ENCODE assay signal across 17 mouse cellular contexts in the genomic region with DNA sequence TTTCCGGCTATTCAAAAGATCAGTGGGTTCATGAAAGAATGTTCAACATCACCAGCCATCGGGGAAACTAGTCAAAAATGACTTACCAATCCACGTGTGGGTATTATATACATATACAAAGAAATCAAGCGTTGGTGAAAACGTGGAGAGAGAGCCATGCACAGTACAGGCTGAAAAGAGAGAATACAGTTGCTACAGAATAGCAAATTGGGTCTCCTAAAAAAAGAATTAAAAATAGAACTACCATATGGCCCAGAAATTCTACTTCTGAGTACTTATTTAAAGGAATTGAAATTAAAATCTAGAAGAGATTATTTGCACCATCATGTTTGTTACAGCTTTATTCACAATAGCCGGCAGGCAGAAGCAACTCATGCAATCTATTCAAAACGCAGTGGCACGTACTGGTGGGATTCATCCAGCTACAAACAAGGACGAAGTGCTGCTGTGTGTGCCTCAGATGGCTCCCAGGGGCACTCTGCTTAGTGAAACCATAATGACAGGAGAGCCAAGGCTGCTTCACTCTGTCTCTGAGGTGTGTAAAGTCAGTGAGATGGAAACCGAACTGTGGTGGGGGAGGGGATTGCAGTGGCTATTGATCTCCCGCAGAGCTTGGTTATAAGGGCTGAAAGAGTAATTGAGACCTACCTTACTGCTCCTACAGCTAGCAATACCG. TPM values are rescaled to one million over a fixed set of nuclear protein-coding genes. Genes with fewer than 3 reads are reported as not detected.
A peak's percentile ranks its signal among the peaks of the same experiment; 100 is the strongest.
DNase-seq lines count a peak whose midpoint lies in the region; ATAC-seq and TF ChIP-seq lines count a peak whose summit lies in the region.
"Had no signal": no experiment of that assay in that cellular context is flagged by ENCODE, and none has a peak within 500 bp of the region (broad histone marks: within the 10 kb centered on the region; RNA-seq: fewer than 3 reads in every experiment).

No protein-coding gene starts in this region.

- H3K9ac ChIP-seq in hindbrain, embryonic 12.5 days: no peak overlapping the region
- H3K9ac ChIP-seq in midbrain, embryonic 14.5 days (replicated peaks; ENCODE audit: low read length): no peak overlapping the region
- H3K9ac ChIP-seq in liver, embryonic 11.5 days (ENCODE audit: low read depth, low read length): no peak overlapping the region
- H3K9ac ChIP-seq: liver, embryonic 14.5 days had no signal

- peak; percentile 56; the same call in 1 of the 2 replicates for ATAC-seq in hindbrain, embryonic 12.5 days (ENCODE audit: low FRiP score)
- ATAC-seq in midbrain, embryonic 14.5 days (ENCODE audit: low FRiP score, low TSS enrichment): no peak
- no peak for ATAC-seq in liver, embryonic 11.5 days (replicated peaks; ENCODE audit: low FRiP score)
- ATAC-seq: CD4-positive, CD25-positive, alpha-beta regulatory T cell, adult 4 months had no signal

- no peaks in the 10 kb centered on the region for H3K27me3 ChIP-seq in hindbrain, embryonic 12.5 days
- no peaks in the 10 kb centered on the region for H3K27me3 ChIP-seq in midbrain, embryonic 14.5 days (ENCODE audit: control insufficient read depth, insufficient read depth, low read length)
- no peaks in the 10 kb centered on the region for H3K27me3 ChIP-seq in liver, embryonic 11.5 days (replicated peaks; ENCODE audit: control insufficient read depth, insufficient read depth, low read length)

- WGBS in hindbrain, embryonic 12.5 days: 50% methylated on average over 12 of the region's 12 CpGs
- whole genome bisulfite sequencing in midbrain, embryonic 14.5 days: 42% methylated on average over 12 of the region's 12 CpGs
- WGBS in liver, embryonic 11.5 days: 63% methylated on average over 12 of the region's 12 CpGs

- no peaks in the 10 kb centered on the region for H3K9me3 ChIP-seq in hindbrain, embryonic 12.5 days (replicated peaks)
- no peaks in the 10 kb centered on the region for H3K9me3 ChIP-seq in midbrain, embryonic 14.5 days (ENCODE audit: control insufficient read depth, low read length)
- no peaks in the 10 kb centered on the region for H3K9me3 ChIP-seq in liver, embryonic 11.5 days (ENCODE audit: control insufficient read depth, low read length)

- no peak for DNase-seq in left cerebral cortex, adult 2 months (ENCODE audit: extremely low spot score in 1 of 2, low spot score in 2 of 2)
- no peak for DNase-seq in left cerebral cortex, postnatal 10 days (ENCODE audit: extremely low spot score in 1 of 2, low spot score in 2 of 2)
- peak; percentile 68 for DNase-seq in midbrain, embryonic 14.5 days
- DNase-seq in ovary, postnatal 14 days (ENCODE audit: low spot score): no peak
- DNase-seq in layer of hippocampus, adult 11-12 months (ENCODE audit: low spot score): no peak
- DNase-seq in liver, embryonic 11.5 days (ENCODE audit: low spot score): no peak
- DNase-seq: adrenal gland, adult 2 months; heart, postnatal 14 days; kidney, adult 11 months; lung, postnatal 4 days had no signal

- TF ChIP-seq CTCF in left cerebral cortex, adult 2 months (IDR thresholded peaks at IDR 0.05): no peak

- H3K27ac ChIP-seq in left cerebral cortex, adult 2 months: peak overlapping the region; percentile 81
- peak overlapping the region; percentile 69 for H3K27ac ChIP-seq in hindbrain, embryonic 12.5 days
- peak overlapping the region; percentile 45 for H3K27ac ChIP-seq in midbrain, embryonic 14.5 days (replicated peaks; ENCODE audit: low read depth, low read length)
- H3K27ac ChIP-seq in liver, embryonic 11.5 days (ENCODE audit: low read depth, low read length): no peak overlapping the region
- H3K27ac ChIP-seq: liver, embryonic 14.5 days had no signal

- no peaks in the 10 kb centered on the region for H3K36me3 ChIP-seq in hindbrain, embryonic 12.5 days
- H3K36me3 ChIP-seq in midbrain, embryonic 14.5 days (ENCODE audit: control insufficient read depth, insufficient read depth, low read length): no peaks in the 10 kb centered on the region
- H3K36me3 ChIP-seq in liver, embryonic 11.5 days (ENCODE audit: control insufficient read depth, insufficient read depth, low read length): no peaks in the 10 kb centered on the region

- H3K4me3 ChIP-seq in left cerebral cortex, adult 2 months: no peak overlapping the region
- no peak overlapping the region for H3K4me3 ChIP-seq in hindbrain, embryonic 12.5 days
- no peak overlapping the region for H3K4me3 ChIP-seq in midbrain, embryonic 14.5 days (replicated peaks; ENCODE audit: low read depth, low read length)
- no peak overlapping the region for H3K4me3 ChIP-seq in liver, embryonic 11.5 days (ENCODE audit: low read depth, low read length)
- H3K4me3 ChIP-seq: myocyte had no signal

- H3K4me2 ChIP-seq in hindbrain, embryonic 12.5 days (replicated peaks): no peak overlapping the region
- H3K4me2 ChIP-seq in midbrain, embryonic 14.5 days (ENCODE audit: low read length): 0 out of 2 replicates have a peak overlapping the region, but pooled peaks have one; percentile 21
- H3K4me2 ChIP-seq in liver, embryonic 11.5 days: no peak overlapping the region

- intact Hi-C loops in left cerebral cortex, adult 2 months (cut with DNase I): no loop called here
- intact Hi-C loops in left cerebral cortex, postnatal 10 days (cut with DNase I): no loop called here

- H3K4me1 ChIP-seq in hindbrain, embryonic 12.5 days: peaks cover 16% of the 10 kb centered on the region
- peaks cover 11% of the 10 kb centered on the region; the same call in 1 of the 2 replicates for H3K4me1 ChIP-seq in midbrain, embryonic 14.5 days (ENCODE audit: control insufficient read depth, insufficient read depth, low read length)
- H3K4me1 ChIP-seq in liver, embryonic 11.5 days (replicated peaks; ENCODE audit: control insufficient read depth, insufficient read depth, low read length): no peaks in the 10 kb centered on the region

RNA-seq across cellular contexts. Expression of a gene that starts 19.1 kb away (rescaled TPM):
- total RNA-seq in left cerebral cortex, adult 2 months (2021): 100 to 1,000 TPM; 328 to 336 TPM
- total RNA-seq in left cerebral cortex, postnatal 10 days (2021): 100 to 1,000 TPM; 191 to 198 TPM
- 5.1 and 7.3 TPM in 2 replicates for polyA plus RNA-seq in hindbrain, embryonic 12.5 days (2016; fragmentation: Nextera tagmentation; extraction: Ambion mirVana)
- 8.5 and 21.2 TPM in 2 replicates for polyA plus RNA-seq in midbrain, embryonic 14.5 days (2014; fragmentation: Nextera tagmentation; extraction: Ambion mirVana)
- 0.27 and 0.34 TPM in 2 replicates for polyA plus RNA-seq in liver, embryonic 11.5 days (2014; fragmentation: Nextera tagmentation; extraction: Ambion mirVana)
- total RNA-seq: common myeloid progenitor, adult 5-6 weeks; gastrocnemius, adult 18-20 months had no signal
- polyA plus RNA-seq: CD4-positive, CD25-positive, alpha-beta regulatory T cell, adult 4 months; myocyte; thymus, postnatal 0 days had no signal

RNA-seq across cellular contexts. Expression of a gene that starts 50.4 kb away (rescaled TPM):
- total RNA-seq in left cerebral cortex, adult 2 months (2021): 1 to 10 TPM; 2.5 to 2.7 TPM
- 1 to 10 TPM; 7.6 TPM for total RNA-seq in left cerebral cortex, postnatal 10 days (2021)
- polyA plus RNA-seq in hindbrain, embryonic 12.5 days (2016; fragmentation: Nextera tagmentation; extraction: Ambion mirVana): 131 and 160 TPM in 2 replicates
- 18.8 and 29.8 TPM in 2 replicates for polyA plus RNA-seq in midbrain, embryonic 14.5 days (2014; fragmentation: Nextera tagmentation; extraction: Ambion mirVana)
- 36.5 and 39.1 TPM in 2 replicates for polyA plus RNA-seq in liver, embryonic 11.5 days (2014; fragmentation: Nextera tagmentation; extraction: Ambion mirVana)
- total RNA-seq: common myeloid progenitor, adult 5-6 weeks had no signal
- polyA plus RNA-seq: CD4-positive, CD25-positive, alpha-beta regulatory T cell, adult 4 months had no signal

RNA-seq across cellular contexts. Expression of a gene that starts 56.6 kb away (rescaled TPM):
- total RNA-seq in left cerebral cortex, adult 2 months (2021): 1 to 10 TPM; 1.4 to 2.3 TPM
- 1 to 10 TPM; 2.3 to 3.1 TPM for total RNA-seq in left cerebral cortex, postnatal 10 days (2021)
- 0.10 and 0.20 TPM in 2 replicates for polyA plus RNA-seq in hindbrain, embryonic 12.5 days (2016; fragmentation: Nextera tagmentation; extraction: Ambion mirVana)
- not detected in 2 replicates for polyA plus RNA-seq in midbrain, embryonic 14.5 days (2014; fragmentation: Nextera tagmentation; extraction: Ambion mirVana)
- 1.4 TPM in 2 replicates for polyA plus RNA-seq in liver, embryonic 11.5 days (2014; fragmentation: Nextera tagmentation; extraction: Ambion mirVana)
- total RNA-seq: common myeloid progenitor, adult 5-6 weeks had no signal
- polyA plus RNA-seq: CD4-positive, CD25-positive, alpha-beta regulatory T cell, adult 4 months had no signal

RNA-seq across cellular contexts. Expression of a gene that starts 59.4 kb away (rescaled TPM):
- 10 to 100 TPM; 19.8 to 20.3 TPM for total RNA-seq in left cerebral cortex, adult 2 months (2021)
- total RNA-seq in left cerebral cortex, postnatal 10 days (2021): 10 to 100 TPM; 41.2 to 41.8 TPM
- 89.0 and 94.9 TPM in 2 replicates for polyA plus RNA-seq in hindbrain, embryonic 12.5 days (2016; fragmentation: Nextera tagmentation; extraction: Ambion mirVana)
- 52.9 and 58.5 TPM in 2 replicates for polyA plus RNA-seq in midbrain, embryonic 14.5 days (2014; fragmentation: Nextera tagmentation; extraction: Ambion mirVana)
- polyA plus RNA-seq in liver, embryonic 11.5 days (2014; fragmentation: Nextera tagmentation; extraction: Ambion mirVana): 25.1 and 27.6 TPM in 2 replicates
